Mouse (Mus musculus): ENCODE results near the gene Cdhr1. TPM values are rescaled to one million over a fixed set of nuclear protein-coding genes. Genes with fewer than 3 reads are reported as not detected.
A peak's percentile ranks its signal among the peaks of the same experiment; 100 is the strongest.

Gene Cdhr1
- total and polyA plus RNA-seq, 2 experiments from 2014 or later = 0.11 TPM; not detected in 1

GRCm38 (mm10) chr14:37104747-37105146 is 6.6 kb upstream of the Cdhr1 start:
- H3K4me1 ChIP-seq (ENCODE audit: control insufficient read depth, insufficient read depth) = peaks cover 23% of the 10 kb centered on the region
- H3K9ac ChIP-seq (replicated peaks; ENCODE audit: low read depth, low read length) = no peak overlapping the region
- DNase-seq (ENCODE audit: low spot score) = peak; percentile 54
- H3K9me3 ChIP-seq (replicated peaks; ENCODE audit: control insufficient read depth, low read length) = no peaks in the 10 kb centered on the region
- no peak for TF ChIP-seq EP300 (IDR thresholded peaks at IDR 0.05; ENCODE audit: low read depth)
- no peak overlapping the region for H3K27ac ChIP-seq (ENCODE audit: low read depth)
- WGBS = 21% methylated on average over 5 of the region's 5 CpGs
- H3K36me3 ChIP-seq (replicated peaks; ENCODE audit: control insufficient read depth, insufficient read depth, low read length) = no peaks in the 10 kb centered on the region
- no peak overlapping the region for H3K4me3 ChIP-seq (ENCODE audit: low read depth, low read length)
- ATAC-seq (ENCODE audit: insufficient read depth, low read depth) = peak; percentile 47
- H3K27me3 ChIP-seq (ENCODE audit: control insufficient read depth, insufficient read depth, low read length) = 0 out of 2 replicates have a peak, but pooled peaks cover 4% of the 10 kb centered on the region
- no peak overlapping the region for H3K4me2 ChIP-seq (ENCODE audit: low read depth, low read length)

GRCm38 (mm10) chr14:37102484-37102883 is 4.3 kb upstream of the Cdhr1 start:
- ATAC-seq (ENCODE audit: insufficient read depth, low read depth) = no peak
- TF ChIP-seq CTCF (IDR thresholded peaks at IDR 0.05; ENCODE audit: low read depth) = no peak
- H3K4me1 ChIP-seq (ENCODE audit: control insufficient read depth, insufficient read depth) = peaks cover 29% of the 10 kb centered on the region

GRCm38 (mm10) chr14:37101531-37101930 is 3.4 kb upstream of the Cdhr1 start:
- DNase-seq (ENCODE audit: low spot score) (no peak), ATAC-seq (ENCODE audit: insufficient read depth, low read depth) (no peak)
- Histone ChIP-seq H3K36me3 (replicated peaks; ENCODE audit: control insufficient read depth, insufficient read depth, low read length) (no peaks in the 10 kb centered on the region), H3K27me3 (ENCODE audit: control insufficient read depth, insufficient read depth, low read length) (peaks cover 34% of the 10 kb centered on the region), H3K9ac (replicated peaks; ENCODE audit: low read depth, low read length) (no peak overlapping the region), H3K4me1 (ENCODE audit: control insufficient read depth, insufficient read depth) (peaks cover 29% of the 10 kb centered on the region), H3K9me3 (replicated peaks; ENCODE audit: control insufficient read depth, low read length) (no peaks in the 10 kb centered on the region), H3K4me2 (ENCODE audit: low read depth, low read length) (no peak overlapping the region), H3K4me3 (ENCODE audit: low read depth, low read length) (no peak overlapping the region), H3K27ac (ENCODE audit: low read depth) (no peak overlapping the region)
- TF ChIP-seq CTCF (IDR thresholded peaks at IDR 0.05; ENCODE audit: low read depth) (no peak), EP300 (IDR thresholded peaks at IDR 0.05; ENCODE audit: low read depth) (no peak)
- 63% methylated on average over 5 of the region's 5 CpGs for WGBS

More at GRCm38 (mm10) chr14:37102484-37102883, 4.3 kb upstream of the Cdhr1 start:
- no peak overlapping the region for H3K4me2 ChIP-seq (ENCODE audit: low read depth, low read length)
- DNase-seq (ENCODE audit: low spot score) = no peak
- WGBS = 72% methylated on average over 3 of the region's 3 CpGs
- H3K36me3 ChIP-seq (replicated peaks; ENCODE audit: control insufficient read depth, insufficient read depth, low read length) = no peaks in the 10 kb centered on the region
- peaks cover 27% of the 10 kb centered on the region for H3K27me3 ChIP-seq (ENCODE audit: control insufficient read depth, insufficient read depth, low read length)
- no peak overlapping the region for H3K4me3 ChIP-seq (ENCODE audit: low read depth, low read length)
- no peak overlapping the region for H3K9ac ChIP-seq (replicated peaks; ENCODE audit: low read depth, low read length)
- no peak overlapping the region for H3K27ac ChIP-seq (ENCODE audit: low read depth)
- no peaks in the 10 kb centered on the region for H3K9me3 ChIP-seq (replicated peaks; ENCODE audit: control insufficient read depth, low read length)

GRCm38 (mm10) chr14:37095556-37095955 is 2.6 kb downstream of the Cdhr1 start:
- TF ChIP-seq EP300 (IDR thresholded peaks at IDR 0.05; ENCODE audit: low read depth) (no peak), CTCF (IDR thresholded peaks at IDR 0.05; ENCODE audit: low read depth) (no peak)
- no peaks in the 10 kb centered on the region for H3K36me3 ChIP-seq (replicated peaks; ENCODE audit: control insufficient read depth, insufficient read depth, low read length)
- no peaks in the 10 kb centered on the region for H3K9me3 ChIP-seq (replicated peaks; ENCODE audit: control insufficient read depth, low read length)
- H3K4me1 ChIP-seq (ENCODE audit: control insufficient read depth, insufficient read depth) = peaks cover 6% of the 10 kb centered on the region; the same call in 1 of the 2 replicates
- DNase-seq (ENCODE audit: low spot score) = no peak
- H3K4me3 ChIP-seq (ENCODE audit: low read depth, low read length) = no peak overlapping the region
- no peak for ATAC-seq (ENCODE audit: insufficient read depth, low read depth)
- WGBS = 61% methylated on average over 4 of the region's 4 CpGs
- H3K4me2 ChIP-seq (ENCODE audit: low read depth, low read length) = no peak overlapping the region
- no peak overlapping the region for H3K9ac ChIP-seq (replicated peaks; ENCODE audit: low read depth, low read length)
- H3K27me3 ChIP-seq (ENCODE audit: control insufficient read depth, insufficient read depth, low read length) = peaks cover 46% of the 10 kb centered on the region
- H3K27ac ChIP-seq (ENCODE audit: low read depth) = no peak overlapping the region

GRCm38 (mm10) chr14:37094436-37094835 is 3.7 kb downstream of the Cdhr1 start:
- WGBS = 63% methylated on average over 6 of the region's 6 CpGs
- ATAC-seq (ENCODE audit: insufficient read depth, low read depth) = no peak
- no peak overlapping the region for H3K9ac ChIP-seq (replicated peaks; ENCODE audit: low read depth, low read length)
- peaks cover 42% of the 10 kb centered on the region for H3K27me3 ChIP-seq (ENCODE audit: control insufficient read depth, insufficient read depth, low read length)
- H3K36me3 ChIP-seq (replicated peaks; ENCODE audit: control insufficient read depth, insufficient read depth, low read length) = no peaks in the 10 kb centered on the region
- H3K4me1 ChIP-seq (ENCODE audit: control insufficient read depth, insufficient read depth) = peaks cover 6% of the 10 kb centered on the region; the same call in 1 of the 2 replicates
- no peak overlapping the region for H3K4me2 ChIP-seq (ENCODE audit: low read depth, low read length)
- H3K27ac ChIP-seq (ENCODE audit: low read depth) = no peak overlapping the region
- H3K9me3 ChIP-seq (replicated peaks; ENCODE audit: control insufficient read depth, low read length) = no peaks in the 10 kb centered on the region
- no peak for DNase-seq (ENCODE audit: low spot score)
- TF ChIP-seq EP300 (IDR thresholded peaks at IDR 0.05; ENCODE audit: low read depth) (no peak), CTCF (IDR thresholded peaks at IDR 0.05; ENCODE audit: low read depth) (no peak)
- no peak overlapping the region for H3K4me3 ChIP-seq (ENCODE audit: low read depth, low read length)

GRCm38 (mm10) chr14:37083755-37084154 is 14.4 kb downstream of the Cdhr1 start:
- no peak for TF ChIP-seq CTCF (IDR thresholded peaks at IDR 0.05; ENCODE audit: low read depth)
- TF ChIP-seq EP300 (IDR thresholded peaks at IDR 0.05; ENCODE audit: low read depth) = no peak
- WGBS = 18% methylated on average over 4 of the region's 4 CpGs
- ATAC-seq (ENCODE audit: insufficient read depth, low read depth) (no peak), DNase-seq (ENCODE audit: low spot score) (no peak)
- Histone ChIP-seq H3K27me3 (ENCODE audit: control insufficient read depth, insufficient read depth, low read length) (no peaks in the 10 kb centered on the region), H3K36me3 (replicated peaks; ENCODE audit: control insufficient read depth, insufficient read depth, low read length) (no peaks in the 10 kb centered on the region), H3K27ac (ENCODE audit: low read depth) (no peak overlapping the region), H3K4me2 (ENCODE audit: low read depth, low read length) (no peak overlapping the region), H3K9ac (replicated peaks; ENCODE audit: low read depth, low read length) (no peak overlapping the region), H3K9me3 (replicated peaks; ENCODE audit: control insufficient read depth, low read length) (no peaks in the 10 kb centered on the region), H3K4me1 (ENCODE audit: control insufficient read depth, insufficient read depth) (no peaks in the 10 kb centered on the region), H3K4me3 (ENCODE audit: low read depth, low read length) (no peak overlapping the region)

Data from heart, postnatal 0 days (tissue).